Mouse (Mus musculus) brain, embryonic 14.5 days (tissue): ENCODE measurements around the gene Pmepa1.

Source experiments
- CTCF ChIP-seq: fragments of 200-500 bp; IDR thresholded peaks from 2 replicates; pipeline ENCODE4 v1.5.1; 2012; ENCODE audit warnings: inconsistent platforms, mild to moderate bottlenecking, moderate library complexity, borderline replicate concordance; ENCODE audit not compliant: insufficient read depth, insufficient read length; ENCODE audit errors: extremely low read depth
- POLR2A ChIP-seq: fragments of 200-500 bp; IDR thresholded peaks from 2 replicates; pipeline ENCODE4 v1.6.1; 2012; ENCODE audit warnings: mild to moderate bottlenecking, inconsistent platforms, borderline replicate concordance; ENCODE audit not compliant: poor library complexity, insufficient read depth, insufficient read length, severe bottlenecking; ENCODE audit errors: extremely low read depth

GRCm38 (mm10) chr2:173251133-173251532, 25.2 kb downstream of the Pmepa1 start:
- TF ChIP-seq CTCF (no peak), POLR2A (no peak)
